Mouse (Mus musculus) myocyte (in vitro differentiated cells): ENCODE data around the gene Dnaic1. TPM values are rescaled to one million over a fixed set of nuclear protein-coding genes. Genes with fewer than 3 reads are reported as not detected.
A peak's percentile ranks its signal among the peaks of the same experiment; 100 is the strongest.

ENCODE experiments used
- H3K27me3 ChIP-seq: one replicate; pipeline ENCODE4 v1.6.1; 2011; ENCODE audit not compliant: control insufficient read depth, insufficient read depth, insufficient read length
- H3K36me3 ChIP-seq: one replicate; pipeline ENCODE4 v1.6.1; 2011; ENCODE audit not compliant: control insufficient read depth, insufficient read depth
- H3K4me2 ChIP-seq: one replicate; pipeline ENCODE4 v1.6.1; 2011; ENCODE audit warnings: low read depth, control low read depth
- H3K4me3 ChIP-seq: one replicate; pipeline ENCODE4 v1.5.1; 2011; ENCODE audit warnings: mild to moderate bottlenecking, control low read depth, moderate library complexity
- H3K79me2 ChIP-seq: one replicate; pipeline ENCODE4 v1.6.1; 2011; ENCODE audit not compliant: control insufficient read depth, insufficient read depth
- H3ac ChIP-seq: one replicate; pipeline ENCODE4 v1.6.1; 2011; ENCODE audit not compliant: control insufficient read depth, insufficient read length
- CEBPB ChIP-seq: IDR thresholded peaks from 2 replicates; pipeline ENCODE4 v1.6.1; 2011; ENCODE audit warnings: mild to moderate bottlenecking, moderate library complexity; ENCODE audit not compliant: poor library complexity, insufficient read depth, severe bottlenecking
- E2F4 ChIP-seq: IDR thresholded peaks from one replicate; pipeline ENCODE4 v1.6.1; 2011; ENCODE audit warnings: mild to moderate bottlenecking, control low read depth, moderate library complexity; ENCODE audit not compliant: insufficient read depth
- MAX ChIP-seq: IDR thresholded peaks from one replicate; pipeline ENCODE4 v1.6.1; 2011; ENCODE audit warnings: low read depth, mild to moderate bottlenecking, control low read depth
- MYOD1 ChIP-seq, 3 experiments: IDR thresholded peaks; one replicate each; pipeline ENCODE4 v1.6.1; 2011; ENCODE audit warnings: control low read depth in 2 of 3, low read depth in 2 of 3, mild to moderate bottlenecking in 2 of 3, moderate library complexity in 1 of 3; ENCODE audit not compliant: insufficient read length in 2 of 3, control insufficient read depth in 1 of 3
- MYOG ChIP-seq, 3 experiments: IDR thresholded peaks; one replicate each; pipeline ENCODE4 v1.6.1; 2011; ENCODE audit warnings: control low read depth in 2 of 3, low read depth in 2 of 3, mild to moderate bottlenecking in 2 of 3; ENCODE audit not compliant: insufficient read length in 2 of 3, control insufficient read depth in 1 of 3, insufficient read depth in 1 of 3
- POLR2A ChIP-seq: IDR thresholded peaks from one replicate; pipeline ENCODE4 v1.6.1; 2011; ENCODE audit warnings: low read depth, mild to moderate bottlenecking, control low read depth, moderate library complexity; ENCODE audit not compliant: insufficient read length
- POLR2AphosphoS2 ChIP-seq: IDR thresholded peaks from one replicate; pipeline ENCODE4 v1.6.1; 2011; ENCODE audit warnings: low read depth, control low read depth; ENCODE audit not compliant: insufficient read length
- REST ChIP-seq: IDR thresholded peaks from one replicate; pipeline ENCODE4 v1.6.1; 2011; ENCODE audit warnings: mild to moderate bottlenecking, control low read depth, moderate library complexity; ENCODE audit not compliant: insufficient read depth, insufficient read length
- SRF ChIP-seq: IDR thresholded peaks from one replicate; pipeline ENCODE4 v1.6.1; 2011; ENCODE audit warnings: low read depth; ENCODE audit not compliant: control insufficient read depth, insufficient read length
- TCF12 ChIP-seq: IDR thresholded peaks from one replicate; pipeline ENCODE4 v1.6.1; 2011; ENCODE audit warnings: mild to moderate bottlenecking, control low read depth; ENCODE audit not compliant: poor library complexity, insufficient read depth, severe bottlenecking
- TCF3 ChIP-seq: IDR thresholded peaks from one replicate; pipeline ENCODE4 v1.6.1; 2011; ENCODE audit warnings: low read depth, control low read depth; ENCODE audit not compliant: insufficient read length
- USF1 ChIP-seq: IDR thresholded peaks from one replicate; pipeline ENCODE4 v1.6.1; 2011; ENCODE audit warnings: low read depth, mild to moderate bottlenecking, control low read depth, moderate library complexity
- polyA plus RNA-seq: library from polyadenylated mRNA; unstranded; fragments of >200 nt; fragmentation: generic; extraction: Trizol; gene quantifications from one replicate; pipeline ENCODE4 v1.2.1, GENCODE M21; 2012; ENCODE audit warnings: missing spikeins

Gene Dnaic1
- polyA plus RNA-seq, 1 experiment: 0.08 TPM

- Histone ChIP-seq H3K79me2 (no peaks in the 10 kb centered on the region), H3K4me2 (peak overlapping the region; percentile 39), H3K4me3 (no peak overlapping the region), H3K36me3 (no peaks in the 10 kb centered on the region), H3K27me3 (peaks cover 12% of the 10 kb centered on the region), H3ac (no peak overlapping the region)
- no peak for TF ChIP-seq CEBPB
- TF ChIP-seq USF1: no peak
- TF ChIP-seq TCF12: no peak
- TF ChIP-seq E2F4: no peak
- no peak for TF ChIP-seq SRF
- no peak for TF ChIP-seq MAX
- TF ChIP-seq POLR2AphosphoS2: no peak
- no peak for TF ChIP-seq MYOD1 (IDR thresholded peaks at IDR 0.05; ENCODE audit: control insufficient read depth in 1 of 3, insufficient read length in 2 of 3, low read depth in 2 of 3)
- TF ChIP-seq MYOG (IDR thresholded peaks at IDR 0.05; ENCODE audit: control insufficient read depth in 1 of 3, insufficient read depth in 1 of 3, insufficient read length in 2 of 3, low read depth in 2 of 3): no peak
- no peak for TF ChIP-seq REST
- TF ChIP-seq POLR2A: no peak
- no peak for TF ChIP-seq TCF3
Measured at GRCm38 (mm10) chr4:41575914-41576313, 6.3 kb downstream of the Dnaic1 start.

- H3K4me2 ChIP-seq: no peak overlapping the region
- no peak overlapping the region for H3K4me3 ChIP-seq
- H3K36me3 ChIP-seq: no peaks in the 10 kb centered on the region
- TF ChIP-seq REST (no peak), MYOG (IDR thresholded peaks at IDR 0.05; ENCODE audit: control insufficient read depth in 1 of 3, insufficient read depth in 1 of 3, insufficient read length in 2 of 3, low read depth in 2 of 3) (no peak), POLR2A (no peak), TCF12 (no peak), E2F4 (no peak), USF1 (no peak), POLR2AphosphoS2 (no peak), CEBPB (no peak), MYOD1 (IDR thresholded peaks at IDR 0.05; ENCODE audit: control insufficient read depth in 1 of 3, insufficient read length in 2 of 3, low read depth in 2 of 3) (no peak), TCF3 (no peak), MAX (no peak), SRF (no peak)
- H3K79me2 ChIP-seq: no peaks in the 10 kb centered on the region
- no peak overlapping the region for H3ac ChIP-seq
- H3K27me3 ChIP-seq: peaks cover 9% of the 10 kb centered on the region
Measured at GRCm38 (mm10) chr4:41583353-41583752, 13.8 kb downstream of the Dnaic1 start.

GRCm38 (mm10) chr4:41602818-41603217 is 33.2 kb downstream of the Dnaic1 start:
- no peak overlapping the region for H3K4me2 ChIP-seq
- no peak for TF ChIP-seq USF1
- no peak for TF ChIP-seq CEBPB
- TF ChIP-seq REST: no peak
- TF ChIP-seq MYOD1 (IDR thresholded peaks at IDR 0.05; ENCODE audit: control insufficient read depth in 1 of 3, insufficient read length in 2 of 3, low read depth in 2 of 3): no peak
- TF ChIP-seq TCF3: no peak
- no peak for TF ChIP-seq POLR2A
- no peak for TF ChIP-seq TCF12
- no peak for TF ChIP-seq SRF
- no peak for TF ChIP-seq E2F4
- no peak for TF ChIP-seq POLR2AphosphoS2
- TF ChIP-seq MAX: no peak
- no peak for TF ChIP-seq MYOG (IDR thresholded peaks at IDR 0.05; ENCODE audit: control insufficient read depth in 1 of 3, insufficient read depth in 1 of 3, insufficient read length in 2 of 3, low read depth in 2 of 3)
- no peaks in the 10 kb centered on the region for H3K36me3 ChIP-seq
- no peak overlapping the region for H3ac ChIP-seq
- no peaks in the 10 kb centered on the region for H3K79me2 ChIP-seq
- no peak overlapping the region for H3K4me3 ChIP-seq
- peaks cover 37% of the 10 kb centered on the region for H3K27me3 ChIP-seq

DNA sequence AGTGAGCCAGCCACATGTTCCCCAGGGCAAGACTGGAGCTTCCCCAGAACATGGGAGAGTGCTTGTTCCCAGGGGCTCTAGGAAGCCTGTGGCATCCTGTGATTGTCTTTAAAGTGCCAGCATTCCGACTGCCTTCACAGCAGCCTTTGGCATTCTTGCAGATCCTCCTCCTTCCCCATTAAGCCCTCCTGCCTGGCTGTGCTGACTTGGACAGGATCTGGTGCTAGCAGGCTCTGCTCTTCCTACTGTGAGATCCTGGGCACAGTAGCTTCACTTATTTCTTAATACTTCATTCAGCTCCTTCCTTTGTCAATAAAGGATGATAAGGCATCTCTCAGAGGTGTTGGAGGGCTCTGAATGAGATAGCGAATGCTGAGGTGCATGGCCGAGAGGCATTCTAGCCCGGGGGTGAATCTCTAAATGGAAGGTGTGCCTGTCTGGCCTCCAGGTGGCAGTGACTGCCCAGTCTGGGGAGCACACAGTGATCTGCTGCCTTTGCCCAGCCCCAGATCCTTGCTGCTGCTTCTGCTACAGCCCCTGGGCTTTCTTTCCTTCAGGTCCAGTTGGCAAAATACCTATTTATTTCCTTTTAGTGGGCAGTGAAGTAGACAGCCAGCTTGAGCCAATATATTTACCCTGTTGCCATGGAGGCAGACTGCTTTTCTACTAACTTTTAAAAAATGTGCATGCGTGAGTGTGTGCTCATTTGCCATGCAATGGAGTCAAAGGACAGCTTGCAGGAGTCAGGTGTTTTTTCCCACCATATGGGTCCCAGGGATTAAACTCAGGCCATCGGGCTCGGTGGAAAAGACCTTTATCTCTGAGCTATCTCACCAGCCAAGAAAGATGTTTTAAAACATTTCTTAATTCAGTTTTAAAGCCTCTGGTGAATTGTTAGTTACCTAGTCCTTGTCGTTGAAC is 35.2 kb downstream of the Dnaic1 start:
- no peak for TF ChIP-seq CEBPB
- TF ChIP-seq MYOD1 (IDR thresholded peaks at IDR 0.05; ENCODE audit: control insufficient read depth in 1 of 3, insufficient read length in 2 of 3, low read depth in 2 of 3): no peak
- no peak for TF ChIP-seq USF1
- TF ChIP-seq POLR2A: no peak
- no peak for TF ChIP-seq E2F4

More for the DNA sequence above, 35.2 kb downstream of the Dnaic1 start:
- Histone ChIP-seq H3K79me2 (no peaks in the 10 kb centered on the region), H3ac (no peak overlapping the region), H3K36me3 (no peaks in the 10 kb centered on the region), H3K4me3 (no peak overlapping the region), H3K27me3 (peaks cover 27% of the 10 kb centered on the region), H3K4me2 (no peak overlapping the region)
